Mouse (Mus musculus) kidney, adult 2 months (tissue): ENCODE measurements around the gene Cpsf4l. TPM values are rescaled to one million over a fixed set of nuclear protein-coding genes. Genes with fewer than 3 reads are reported as not detected.

Experiments
- DNase-seq: peaks from one replicate; pipeline ENCODE4 v3.0.0; 2021
- H3K27ac ChIP-seq: fragments of 200-500 bp; 2 replicates; pipeline ENCODE4 v1.5.1; 2012; ENCODE audit warnings: low read depth, low read length, control low read depth, inconsistent platforms; ENCODE audit not compliant: insufficient read depth
- H3K27me3 ChIP-seq: fragments of 200-500 bp; replicated peaks from 2 replicates; pipeline ENCODE4 v1.6.1; 2012; ENCODE audit warnings: mild to moderate bottlenecking, moderate library complexity, low read length, inconsistent platforms; ENCODE audit not compliant: control insufficient read depth, insufficient read depth
- H3K36me3 ChIP-seq: fragments of 200-500 bp; 2 replicates; pipeline ENCODE4 v1.6.1; 2012; ENCODE audit warnings: mild to moderate bottlenecking, moderate library complexity, low read length, inconsistent platforms; ENCODE audit not compliant: control insufficient read depth, insufficient read depth
- H3K4me1 ChIP-seq: fragments of 200-500 bp; 2 replicates; pipeline ENCODE4 v1.6.1; 2011; ENCODE audit warnings: low read length; ENCODE audit not compliant: control insufficient read depth, insufficient read depth
- H3K4me3 ChIP-seq: fragments of 200-500 bp; 2 replicates; pipeline ENCODE4 v1.5.1; 2011; ENCODE audit warnings: mild to moderate bottlenecking, low read depth, low read length, control low read depth; ENCODE audit not compliant: insufficient read depth
- CTCF ChIP-seq: fragments of 200-500 bp; conservative IDR thresholded peaks from 2 replicates; pipeline ENCODE4 v1.5.1; 2011; ENCODE audit warnings: low read depth, mild to moderate bottlenecking, control low read depth, low read length, moderate library complexity, mixed read lengths; ENCODE audit not compliant: insufficient read depth, insufficient read length
- POLR2A ChIP-seq: fragments of 200-500 bp; IDR thresholded peaks from one replicate; pipeline ENCODE4 v1.6.1; 2011; ENCODE audit warnings: low read depth, low read length, control low read depth
- WGBS: fragments of 180-500 bp; shearing (Covaris S2); methylation state at CpG from one replicate; pipeline ENCODE4 v1.1.7; 2018; 5-methylcytosine and 5-hydroxymethylcytosine counted together
- polyA plus RNA-seq: library from polyadenylated mRNA; depleted of rRNA; stranded (reverse); fragments of >200 nt; gene quantifications from 2 replicates; pipeline ENCODE4 v1.2.3, GENCODE M21; 2012

Cpsf4l gene
- polyA plus RNA-seq, 1 experiment: 9.0 TPM

GRCm38 (mm10) chr11:113726994-113727888 lies 17.4 kb upstream of the Cpsf4l start:
- H3K36me3 ChIP-seq: no peaks in the 10 kb centered on the region
- 64% methylated on average over 14 of the region's 14 CpGs for WGBS

DNA sequence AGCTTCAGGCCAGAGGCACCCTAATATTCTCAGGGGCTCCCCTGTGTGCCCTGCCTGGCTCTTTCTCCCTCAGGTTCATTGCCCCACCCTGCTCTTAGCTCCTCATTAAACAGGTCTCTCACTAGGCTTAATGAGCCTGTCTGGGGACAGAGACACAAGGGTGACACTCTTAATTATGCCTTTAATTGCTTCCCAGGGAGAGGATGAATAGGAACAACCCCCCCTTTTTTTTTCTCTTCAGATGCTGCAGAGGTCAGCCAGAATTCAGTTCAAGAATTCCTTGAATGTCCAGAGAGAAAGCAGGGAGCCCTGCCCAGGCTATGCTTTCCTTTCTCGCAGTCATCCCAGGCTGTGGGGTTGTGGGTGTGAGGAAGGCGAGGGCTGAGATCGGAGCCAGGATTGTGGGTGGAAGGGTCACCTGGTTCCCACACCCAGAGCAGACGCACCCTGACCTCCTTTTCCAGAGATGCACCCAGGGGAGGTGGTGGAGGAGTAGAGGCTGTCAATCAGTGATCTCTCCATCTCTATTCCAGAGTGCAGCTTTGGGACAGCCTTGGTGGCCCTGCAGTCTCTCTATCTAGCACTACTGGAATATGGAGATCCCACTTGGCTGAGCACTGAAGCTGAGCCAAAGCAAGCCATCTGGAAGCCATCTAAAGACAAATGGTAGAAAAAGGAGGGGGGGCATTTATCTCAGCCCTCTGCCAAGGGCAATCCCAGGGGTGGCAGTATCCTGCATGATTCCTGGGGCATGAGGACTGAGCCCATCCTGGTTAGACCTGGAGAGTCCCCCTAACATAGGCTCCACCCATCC lies 15.6 kb upstream of the Cpsf4l start:
- TF ChIP-seq CTCF: no peak
- no peak for TF ChIP-seq POLR2A
- H3K36me3 ChIP-seq: no peaks in the 10 kb centered on the region
- H3K27me3 ChIP-seq: no peaks in the 10 kb centered on the region
- WGBS: 52% methylated on average over 4 of the region's 4 CpGs
- no peak overlapping the region; the same call in 1 of the 2 replicates for H3K27ac ChIP-seq
- peak; percentile 58 for DNase-seq
- H3K4me3 ChIP-seq: no peak overlapping the region
- peaks cover 17% of the 10 kb centered on the region; the same call in 1 of the 2 replicates for H3K4me1 ChIP-seq

More at GRCm38 (mm10) chr11:113726994-113727888, 17.4 kb upstream of the Cpsf4l start:
- no peak for DNase-seq
- Histone ChIP-seq H3K4me1 (peaks cover 23% of the 10 kb centered on the region; the same call in 1 of the 2 replicates), H3K4me3 (no peak overlapping the region), H3K27me3 (no peaks in the 10 kb centered on the region), H3K27ac (peak overlapping the region; percentile 10; the same call in 1 of the 2 replicates)
- TF ChIP-seq CTCF (no peak), POLR2A (no peak)

DNA sequence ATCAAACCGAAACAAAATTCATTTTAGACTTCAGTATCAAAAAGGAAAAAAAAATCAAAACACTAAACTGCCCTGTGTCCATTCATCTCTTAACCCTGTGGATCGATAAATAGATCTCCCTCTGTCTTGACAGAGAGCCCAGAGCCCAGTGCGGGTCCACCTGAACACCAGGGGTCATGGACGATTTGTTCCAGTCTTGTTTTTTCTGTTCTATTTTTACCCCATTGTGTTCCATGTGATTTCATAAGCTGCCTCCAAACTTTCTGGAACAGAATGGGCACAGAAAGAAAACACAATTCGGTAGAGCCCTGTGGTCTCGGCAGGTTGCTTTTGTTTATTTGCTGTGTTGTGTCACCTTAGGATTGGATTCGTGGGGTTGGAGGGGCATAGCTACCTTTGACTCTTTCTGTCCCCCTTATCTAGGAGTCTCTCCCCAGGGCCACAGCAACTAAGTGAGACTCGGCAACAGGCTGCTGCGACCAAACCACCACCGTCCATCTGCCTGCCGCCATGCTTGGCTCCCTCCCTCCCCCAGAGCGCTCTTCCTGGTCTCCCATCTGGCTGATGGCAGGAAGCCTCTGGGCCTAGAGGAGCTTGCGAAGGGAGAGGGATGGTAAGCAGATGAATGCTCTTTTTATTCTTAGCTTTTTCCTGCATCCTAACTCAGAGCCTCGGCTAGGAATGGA lies 12.7 kb upstream of the Cpsf4l start:
- TF ChIP-seq POLR2A (no peak), CTCF (no peak)
- DNase-seq: no peak
- Histone ChIP-seq H3K27me3 (no peaks in the 10 kb centered on the region), H3K27ac (peak overlapping the region; percentile 50), H3K4me3 (no peak overlapping the region; the same call in 1 of the 2 replicates), H3K4me1 (peaks cover 11% of the 10 kb centered on the region; the same call in 1 of the 2 replicates), H3K36me3 (no peaks in the 10 kb centered on the region)
- WGBS: 55% methylated on average over 14 of the region's 14 CpGs

- Histone ChIP-seq H3K27ac (0 out of 2 replicates have a peak overlapping the region, but pooled peaks have one; percentile 3), H3K27me3 (no peaks in the 10 kb centered on the region), H3K36me3 (no peaks in the 10 kb centered on the region), H3K4me3 (no peak overlapping the region), H3K4me1 (peaks cover 6% of the 10 kb centered on the region; the same call in 1 of the 2 replicates)
- TF ChIP-seq POLR2A: no peak
- no peak for TF ChIP-seq CTCF
- WGBS: 54% methylated on average over 16 of the region's 16 CpGs
- DNase-seq: no peak
Measured at GRCm38 (mm10) chr11:113717767-113718424, 8.1 kb upstream of the Cpsf4l start.

GRCm38 (mm10) chr11:113716132-113716531 lies 6.3 kb upstream of the Cpsf4l start:
- no peak overlapping the region for H3K4me3 ChIP-seq
- WGBS: 91% methylated on average over 2 of the region's 2 CpGs

GRCm38 (mm10) chr11:113715078-113715674 lies 5.4 kb upstream of the Cpsf4l start:
- WGBS: 85% methylated on average over 7 of the region's 7 CpGs
- no peaks in the 10 kb centered on the region for H3K27me3 ChIP-seq
- peaks cover 4% of the 10 kb centered on the region; the same call in 1 of the 2 replicates for H3K4me1 ChIP-seq
- DNase-seq: no peak
- H3K36me3 ChIP-seq: no peaks in the 10 kb centered on the region
- H3K4me3 ChIP-seq: no peak overlapping the region
- peak; percentile 48; the same call in 1 of the 2 replicates for TF ChIP-seq CTCF
- TF ChIP-seq POLR2A: no peak
- no peak overlapping the region for H3K27ac ChIP-seq

More at GRCm38 (mm10) chr11:113716132-113716531, 6.3 kb upstream of the Cpsf4l start:
- no peaks in the 10 kb centered on the region for H3K27me3 ChIP-seq
- H3K4me1 ChIP-seq: peaks cover 4% of the 10 kb centered on the region; the same call in 1 of the 2 replicates
- H3K27ac ChIP-seq: no peak overlapping the region
- DNase-seq: no peak
- no peaks in the 10 kb centered on the region for H3K36me3 ChIP-seq
- TF ChIP-seq POLR2A (no peak), CTCF (no peak)
